Mouse (Mus musculus) limb, embryonic 12.5 days (tissue): ENCODE results near the gene Nobox. TPM values are rescaled to one million over a fixed set of nuclear protein-coding genes. Genes with fewer than 3 reads are reported as not detected.
A peak's percentile ranks its signal among the peaks of the same experiment; 100 is the strongest.

Experiments
- ATAC-seq: fragments of 200-750 bp; cut with Nextera tagmentation; 2 replicates; pipeline ENCODE4 v1.8.0; 2017; ENCODE audit warnings: low read depth, moderate TSS enrichment; ENCODE audit not compliant: insufficient number of reproducible peaks, insufficient read depth, low FRiP score, low TSS enrichment
- H3K27ac ChIP-seq: fragments of 300-500 bp; sonication (generic); 2 replicates; pipeline ENCODE4 v1.5.1; 2016; ENCODE audit warnings: mild to moderate bottlenecking, moderate library complexity
- H3K27me3 ChIP-seq: fragments of 300-500 bp; sonication (generic); 2 replicates; pipeline ENCODE4 v1.6.1; 2016; ENCODE audit warnings: mild to moderate bottlenecking, moderate library complexity
- H3K36me3 ChIP-seq: fragments of 300-500 bp; sonication (generic); 2 replicates; pipeline ENCODE4 v1.6.1; 2016; ENCODE audit warnings: mild to moderate bottlenecking, moderate library complexity
- H3K4me1 ChIP-seq: fragments of 300-500 bp; sonication (generic); replicated peaks from 2 replicates; pipeline ENCODE4 v1.6.1; 2016
- H3K4me2 ChIP-seq: fragments of 300-500 bp; sonication (generic); 2 replicates; pipeline ENCODE4 v1.6.1; 2016; ENCODE audit warnings: mild to moderate bottlenecking, moderate library complexity
- H3K4me3 ChIP-seq: fragments of 300-500 bp; sonication (generic); replicated peaks from 2 replicates; pipeline ENCODE4 v1.5.1; 2016; ENCODE audit warnings: mild to moderate bottlenecking
- H3K9ac ChIP-seq: fragments of 300-500 bp; sonication (generic); replicated peaks from 2 replicates; pipeline ENCODE4 v1.6.1; 2016; ENCODE audit warnings: mild to moderate bottlenecking, moderate library complexity
- H3K9me3 ChIP-seq: fragments of 300-500 bp; sonication (generic); 2 replicates; pipeline ENCODE4 v1.6.1; 2016; ENCODE audit warnings: mild to moderate bottlenecking, moderate library complexity
- WGBS: fragments of 180-500 bp; shearing (Covaris S2); methylation state at CpG from one replicate; pipeline ENCODE4 v1.1.7; 2016; 5-methylcytosine and 5-hydroxymethylcytosine counted together
- polyA plus RNA-seq: library from polyadenylated mRNA; unstranded; fragments of >200 nt; fragmentation: Nextera tagmentation; extraction: Ambion mirVana; gene quantifications from 2 replicates; pipeline ENCODE4 v1.2.1, GENCODE M21; 2016

Nobox gene
- polyA plus RNA-seq, 1 experiment from 2014 or later, result not detected

- Histone ChIP-seq H3K4me2 (no peak overlapping the region), H3K27me3 (no peaks in the 10 kb centered on the region), H3K9ac (no peak overlapping the region), H3K27ac (no peak overlapping the region), H3K9me3 (no peaks in the 10 kb centered on the region), H3K4me1 (no peaks in the 10 kb centered on the region), H3K36me3 (no peaks in the 10 kb centered on the region), H3K4me3 (no peak overlapping the region)
- ATAC-seq, result no peak
- WGBS, result 82% methylated on average over 8 of the region's 8 CpGs
Measured at GRCm38 (mm10) chr6:43312961-43313656, 3.8 kb upstream of the Nobox start.

GRCm38 (mm10) chr6:43312546-43312945 is 3.2 kb upstream of the Nobox start:
- H3K27me3 ChIP-seq, result no peaks in the 10 kb centered on the region
- H3K4me2 ChIP-seq, result no peak overlapping the region
- no peaks in the 10 kb centered on the region for H3K9me3 ChIP-seq
- no peaks in the 10 kb centered on the region for H3K36me3 ChIP-seq
- H3K27ac ChIP-seq, result no peak overlapping the region
- H3K4me3 ChIP-seq, result no peak overlapping the region
- no peaks in the 10 kb centered on the region for H3K4me1 ChIP-seq
- no peak for ATAC-seq
- no peak overlapping the region for H3K9ac ChIP-seq

DNA sequence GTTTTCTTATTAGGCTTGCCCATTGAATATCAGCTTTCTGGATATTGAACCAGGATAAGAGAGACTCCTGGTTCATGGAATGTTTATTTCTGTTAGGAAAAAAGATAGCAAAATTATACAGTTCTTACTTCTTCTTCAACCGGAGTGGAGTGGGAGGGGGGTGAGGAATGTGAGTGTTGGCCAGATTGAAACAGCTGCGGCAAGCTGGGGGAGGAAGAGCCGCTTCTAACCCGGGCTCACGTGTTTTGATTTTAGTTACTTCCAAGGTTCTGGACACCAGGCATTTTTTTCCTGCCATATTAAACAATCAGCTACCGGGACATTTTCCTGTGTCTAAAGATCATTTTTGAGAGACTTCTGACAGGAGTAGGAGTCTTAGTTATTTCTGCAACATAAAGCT is 717 bp upstream of the Nobox start:
- Histone ChIP-seq H3K4me3 (no peak overlapping the region), H3K4me1 (no peaks in the 10 kb centered on the region), H3K4me2 (no peak overlapping the region), H3K9me3 (no peaks in the 10 kb centered on the region), H3K9ac (no peak overlapping the region), H3K27ac (no peak overlapping the region), H3K27me3 (no peaks in the 10 kb centered on the region), H3K36me3 (no peaks in the 10 kb centered on the region)
- WGBS, result 67% methylated on average over 6 of the region's 6 CpGs
- ATAC-seq, result no peak

DNA sequence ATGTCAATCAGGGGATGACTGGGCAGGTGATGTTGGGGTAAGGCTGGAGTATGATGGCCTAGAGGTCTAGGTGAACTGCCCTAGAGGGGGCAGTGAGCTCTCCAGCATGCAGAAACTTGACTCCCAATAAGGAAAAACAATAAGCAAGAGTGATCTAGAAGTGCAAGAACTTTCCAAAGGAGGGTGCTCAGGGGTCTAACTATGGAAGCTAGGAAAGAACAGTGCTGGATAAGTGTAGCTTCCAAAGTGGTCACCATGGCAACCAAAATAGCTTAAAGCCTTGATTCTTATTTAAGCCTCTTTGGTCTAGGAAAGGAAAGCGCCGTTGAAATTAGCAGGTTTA is 11.9 kb downstream of the Nobox start:
- H3K4me2 ChIP-seq, result no peak overlapping the region
- no peaks in the 10 kb centered on the region for H3K9me3 ChIP-seq
- no peak overlapping the region for H3K9ac ChIP-seq
- no peaks in the 10 kb centered on the region; the same call in 1 of the 2 replicates for H3K4me1 ChIP-seq
- H3K36me3 ChIP-seq, result no peaks in the 10 kb centered on the region
- no peaks in the 10 kb centered on the region for H3K27me3 ChIP-seq
- ATAC-seq, result 0 out of 2 replicates have a peak, but pooled peaks have one; percentile 26
- no peak overlapping the region for H3K4me3 ChIP-seq
- H3K27ac ChIP-seq, result no peak overlapping the region
- 51% methylated on average over 2 of the region's 2 CpGs for WGBS

GRCm38 (mm10) chr6:43296798-43297507 is 12.4 kb downstream of the Nobox start:
- Histone ChIP-seq H3K27ac (no peak overlapping the region), H3K36me3 (no peaks in the 10 kb centered on the region), H3K9me3 (no peaks in the 10 kb centered on the region), H3K4me3 (no peak overlapping the region), H3K4me1 (no peaks in the 10 kb centered on the region; the same call in 1 of the 2 replicates), H3K4me2 (no peak overlapping the region), H3K9ac (no peak overlapping the region), H3K27me3 (no peaks in the 10 kb centered on the region)
- WGBS, result 45% methylated on average over 7 of the region's 7 CpGs
- peak; percentile 47; the same call in 1 of the 2 replicates for ATAC-seq

GRCm38 (mm10) chr6:43295908-43296307 is 13.4 kb downstream of the Nobox start:
- no peak overlapping the region for H3K9ac ChIP-seq
- no peak overlapping the region for H3K4me2 ChIP-seq
- no peaks in the 10 kb centered on the region for H3K9me3 ChIP-seq
- WGBS, result 41% methylated on average over 5 of the region's 5 CpGs
- H3K4me1 ChIP-seq, result no peaks in the 10 kb centered on the region; the same call in 1 of the 2 replicates
- H3K27me3 ChIP-seq, result no peaks in the 10 kb centered on the region
- no peak for ATAC-seq
- no peaks in the 10 kb centered on the region for H3K36me3 ChIP-seq
- H3K4me3 ChIP-seq, result no peak overlapping the region
- no peak overlapping the region for H3K27ac ChIP-seq

DNA sequence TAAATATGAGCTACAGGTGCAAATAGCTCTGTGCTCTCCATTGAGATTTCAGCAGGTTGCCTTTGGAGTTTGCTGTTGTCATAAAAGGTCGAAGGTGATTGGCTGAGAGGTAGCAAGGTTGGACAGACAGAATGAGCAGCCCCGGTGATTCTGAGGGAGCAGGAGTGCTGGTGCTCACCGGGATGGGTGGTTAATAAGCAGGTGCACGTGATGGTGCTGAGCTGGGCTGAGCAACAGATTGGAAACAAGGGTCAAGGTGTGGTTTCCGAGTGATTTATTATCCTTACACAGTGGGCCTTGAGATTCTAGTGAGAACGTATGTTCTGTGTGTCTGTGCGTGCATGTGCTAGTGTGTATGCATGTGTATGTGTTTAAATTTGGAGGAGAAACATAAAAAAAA is 16.2 kb downstream of the Nobox start:
- 77% methylated on average over 7 of the region's 7 CpGs for WGBS
- Histone ChIP-seq H3K9me3 (no peaks in the 10 kb centered on the region), H3K4me1 (no peaks in the 10 kb centered on the region; the same call in 1 of the 2 replicates), H3K4me3 (no peak overlapping the region), H3K27ac (no peak overlapping the region), H3K9ac (no peak overlapping the region), H3K4me2 (no peak overlapping the region), H3K27me3 (no peaks in the 10 kb centered on the region), H3K36me3 (peaks cover 12% of the 10 kb centered on the region; the same call in 1 of the 2 replicates)
- no peak for ATAC-seq

- ATAC-seq, result no peak
Measured at GRCm38 (mm10) chr6:43292471-43293076, 16.8 kb downstream of the Nobox start.

DNA sequence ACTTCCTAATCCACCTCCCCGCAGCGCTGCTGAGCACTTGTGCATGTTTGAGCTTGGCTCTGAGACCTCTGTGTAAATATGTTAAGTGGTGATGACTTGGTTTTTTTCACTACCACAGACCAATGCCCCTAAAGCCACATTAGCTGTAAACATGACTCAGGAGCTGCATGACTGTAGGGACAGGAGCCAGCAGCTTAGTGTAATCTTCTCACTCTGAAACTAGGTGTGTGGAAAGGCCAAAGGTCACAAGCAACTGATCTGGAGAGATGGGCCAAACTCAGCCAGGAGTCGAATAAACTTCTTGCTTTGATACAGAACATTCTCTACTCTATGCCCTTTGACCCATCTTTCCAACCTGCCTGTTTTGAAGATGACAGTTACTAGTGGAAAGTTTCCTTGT is 17.3 kb downstream of the Nobox start:
- Histone ChIP-seq H3K9me3 (no peaks in the 10 kb centered on the region), H3K4me3 (no peak overlapping the region), H3K4me2 (no peak overlapping the region), H3K36me3 (peaks cover 20% of the 10 kb centered on the region; the same call in 1 of the 2 replicates), H3K9ac (no peak overlapping the region), H3K27ac (no peak overlapping the region), H3K4me1 (no peaks in the 10 kb centered on the region), H3K27me3 (no peaks in the 10 kb centered on the region)
- 82% methylated on average over 3 of the region's 3 CpGs for WGBS
- no peak for ATAC-seq

More at GRCm38 (mm10) chr6:43292471-43293076, 16.8 kb downstream of the Nobox start:
- no peak overlapping the region for H3K27ac ChIP-seq
- peaks cover 18% of the 10 kb centered on the region; the same call in 1 of the 2 replicates for H3K36me3 ChIP-seq
- no peaks in the 10 kb centered on the region for H3K27me3 ChIP-seq
- H3K4me2 ChIP-seq, result no peak overlapping the region
- no peak overlapping the region for H3K4me3 ChIP-seq
- H3K4me1 ChIP-seq, result no peaks in the 10 kb centered on the region
- H3K9ac ChIP-seq, result no peak overlapping the region
- no peaks in the 10 kb centered on the region for H3K9me3 ChIP-seq
- WGBS, result 88% methylated on average over 6 of the region's 6 CpGs

DNA sequence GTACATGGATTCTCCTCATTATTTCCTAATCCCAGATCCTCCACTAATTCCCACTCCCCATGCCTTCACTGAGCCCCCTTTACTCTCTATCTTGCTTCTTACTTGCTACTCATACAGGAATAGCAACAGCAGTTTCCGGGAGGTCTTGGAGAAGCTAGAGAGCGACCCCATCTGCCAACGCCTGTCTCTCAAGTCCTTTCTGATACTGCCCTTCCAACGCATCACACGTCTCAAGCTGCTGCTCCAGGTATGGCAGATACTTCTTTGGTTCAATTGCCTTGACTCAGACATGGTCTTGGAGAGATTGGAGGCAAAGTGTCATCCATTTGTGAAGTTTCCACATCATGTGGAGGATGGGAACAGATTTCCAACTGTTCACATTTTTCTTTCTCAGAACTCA is 28.9 kb downstream of the Nobox start:
- WGBS, result 93% methylated on average over 5 of the region's 5 CpGs
- H3K4me2 ChIP-seq, result no peak overlapping the region
- no peaks in the 10 kb centered on the region for H3K27me3 ChIP-seq
- H3K4me3 ChIP-seq, result no peak overlapping the region
- H3K4me1 ChIP-seq, result no peaks in the 10 kb centered on the region
- H3K27ac ChIP-seq, result no peak overlapping the region
- no peaks in the 10 kb centered on the region for H3K9me3 ChIP-seq
- no peak for ATAC-seq
- peaks cover 28% of the 10 kb centered on the region; the same call in 1 of the 2 replicates for H3K36me3 ChIP-seq
- no peak overlapping the region for H3K9ac ChIP-seq

GRCm38 (mm10) chr6:43278247-43278646 is 31.1 kb downstream of the Nobox start:
- Histone ChIP-seq H3K36me3 (peaks cover 31% of the 10 kb centered on the region; the same call in 1 of the 2 replicates), H3K9ac (no peak overlapping the region), H3K27me3 (no peaks in the 10 kb centered on the region), H3K4me1 (no peaks in the 10 kb centered on the region), H3K9me3 (no peaks in the 10 kb centered on the region), H3K27ac (no peak overlapping the region), H3K4me2 (no peak overlapping the region), H3K4me3 (no peak overlapping the region)
- no peak for ATAC-seq
